Mouse (Mus musculus): Measurements from ENCODE around the gene Nt5c. TPM values are rescaled to one million over a fixed set of nuclear protein-coding genes. Genes with fewer than 3 reads are reported as not detected.

Gene Nt5c
- polyA plus RNA-seq, 1 experiment from 2014 or later = 69.0 TPM

GRCm38 (mm10) chr11:115519581-115519980 lies 27.9 kb upstream of the Nt5c start:
- H3K9me3 ChIP-seq (replicated peaks) = no peaks in the 10 kb centered on the region
- ATAC-seq = no peak
- WGBS (ENCODE audit: insufficient replicate concordance) = 68% methylated on average over 3 of the region's 3 CpGs
- H3K36me3 ChIP-seq = peaks cover 25% of the 10 kb centered on the region
- H3K4me2 ChIP-seq = no peak overlapping the region
- H3K27me3 ChIP-seq (replicated peaks) = no peaks in the 10 kb centered on the region
- H3K27ac ChIP-seq = no peak overlapping the region
- no peak overlapping the region for H3K9ac ChIP-seq
- H3K4me3 ChIP-seq = no peak overlapping the region
- H3K4me1 ChIP-seq = peaks cover 6% of the 10 kb centered on the region

- H3K27ac ChIP-seq = no peak overlapping the region
- H3K9me3 ChIP-seq (replicated peaks) = no peaks in the 10 kb centered on the region
- ATAC-seq = no peak
- peaks cover 16% of the 10 kb centered on the region for H3K36me3 ChIP-seq
- H3K4me1 ChIP-seq = peaks cover 8% of the 10 kb centered on the region
- no peak overlapping the region for H3K4me2 ChIP-seq
- H3K4me3 ChIP-seq = no peak overlapping the region
- H3K27me3 ChIP-seq (replicated peaks) = no peaks in the 10 kb centered on the region
- no peak overlapping the region for H3K9ac ChIP-seq
- 72% methylated on average over 9 of the region's 9 CpGs for WGBS (ENCODE audit: insufficient replicate concordance)
Observed at GRCm38 (mm10) chr11:115518693-115519092, 27.0 kb upstream of the Nt5c start.

GRCm38 (mm10) chr11:115516942-115517341 lies 25.3 kb upstream of the Nt5c start:
- Histone ChIP-seq H3K9me3 (replicated peaks) (no peaks in the 10 kb centered on the region), H3K9ac (no peak overlapping the region), H3K4me2 (no peak overlapping the region), H3K27me3 (replicated peaks) (no peaks in the 10 kb centered on the region), H3K4me3 (no peak overlapping the region), H3K4me1 (peaks cover 23% of the 10 kb centered on the region), H3K27ac (no peak overlapping the region), H3K36me3 (peaks cover 4% of the 10 kb centered on the region)
- 70% methylated on average over 5 of the region's 5 CpGs for WGBS (ENCODE audit: insufficient replicate concordance)
- ATAC-seq = no peak

GRCm38 (mm10) chr11:115515021-115515420 lies 23.4 kb upstream of the Nt5c start:
- no peak for ATAC-seq
- H3K4me1 ChIP-seq = peaks cover 42% of the 10 kb centered on the region
- 68% methylated on average over 6 of the region's 6 CpGs for WGBS (ENCODE audit: insufficient replicate concordance)
- no peaks in the 10 kb centered on the region for H3K9me3 ChIP-seq (replicated peaks)
- 0 out of 2 replicates have a peak overlapping the region, but pooled peaks have one; percentile 5 for H3K9ac ChIP-seq
- no peaks in the 10 kb centered on the region for H3K36me3 ChIP-seq
- H3K4me3 ChIP-seq = no peak overlapping the region
- H3K27ac ChIP-seq = no peak overlapping the region
- peak overlapping the region; percentile 91 for H3K4me2 ChIP-seq
- H3K27me3 ChIP-seq (replicated peaks) = no peaks in the 10 kb centered on the region

GRCm38 (mm10) chr11:115514238-115514663 lies 22.6 kb upstream of the Nt5c start, which contains the start of gene Jpt1:
Jpt1 (minus strand) TSS chr11:115514387.
- Histone ChIP-seq H3K36me3 (no peaks in the 10 kb centered on the region), H3K4me1 (peaks cover 50% of the 10 kb centered on the region), H3K4me2 (peak within 1 kb of the TSS; percentile 91), H3K4me3 (peak within 1 kb of the TSS; percentile 88), H3K27ac (peak within 1 kb of the TSS; percentile 93), H3K27me3 (replicated peaks) (no peaks in the 10 kb centered on the region), H3K9me3 (replicated peaks) (no peaks in the 10 kb centered on the region), H3K9ac (peak within 1 kb of the TSS; percentile 94)
- under 1% methylated on average over 24 of the region's 24 CpGs for WGBS (ENCODE audit: insufficient replicate concordance)
- ATAC-seq = peak; percentile 85

- Histone ChIP-seq H3K9me3 (replicated peaks) (no peaks in the 10 kb centered on the region), H3K4me1 (peaks cover 56% of the 10 kb centered on the region), H3K27ac (peak overlapping the region; percentile 93), H3K4me2 (peak overlapping the region; percentile 91), H3K9ac (peak overlapping the region; percentile 94), H3K4me3 (peak overlapping the region; percentile 88), H3K27me3 (replicated peaks) (no peaks in the 10 kb centered on the region), H3K36me3 (peaks cover 4% of the 10 kb centered on the region)
- ATAC-seq = peak; percentile 63
- under 1% methylated on average over 57 of the region's 57 CpGs for WGBS (ENCODE audit: insufficient replicate concordance)
Observed at GRCm38 (mm10) chr11:115513271-115514237, 21.9 kb upstream of the Nt5c start.

GRCm38 (mm10) chr11:115512407-115513183 lies 20.9 kb upstream of the Nt5c start:
- no peak for ATAC-seq
- H3K36me3 ChIP-seq = peaks cover 11% of the 10 kb centered on the region
- no peaks in the 10 kb centered on the region for H3K9me3 ChIP-seq (replicated peaks)
- H3K27me3 ChIP-seq (replicated peaks) = no peaks in the 10 kb centered on the region
- H3K4me2 ChIP-seq = peak overlapping the region; percentile 91
- peaks cover 65% of the 10 kb centered on the region for H3K4me1 ChIP-seq
- peak overlapping the region; percentile 88 for H3K4me3 ChIP-seq
- H3K9ac ChIP-seq = peak overlapping the region; percentile 94
- H3K27ac ChIP-seq = peak overlapping the region; percentile 93
- WGBS (ENCODE audit: insufficient replicate concordance) = 28% methylated on average over 8 of the region's 8 CpGs

- Histone ChIP-seq H3K9me3 (replicated peaks) (no peaks in the 10 kb centered on the region), H3K27me3 (replicated peaks) (no peaks in the 10 kb centered on the region), H3K27ac (peak overlapping the region; percentile 93), H3K4me2 (peak overlapping the region; percentile 91), H3K4me1 (peaks cover 71% of the 10 kb centered on the region), H3K9ac (peak overlapping the region; percentile 94), H3K36me3 (peaks cover 11% of the 10 kb centered on the region), H3K4me3 (peak overlapping the region; percentile 88)
- WGBS (ENCODE audit: insufficient replicate concordance) = 46% methylated on average over 3 of the region's 3 CpGs
- no peak for ATAC-seq
Observed at GRCm38 (mm10) chr11:115512004-115512403, 20.3 kb upstream of the Nt5c start.

GRCm38 (mm10) chr11:115511121-115511520 lies 19.5 kb upstream of the Nt5c start:
- 23% methylated on average over 2 of the region's 2 CpGs for WGBS (ENCODE audit: insufficient replicate concordance)
- Histone ChIP-seq H3K36me3 (peaks cover 11% of the 10 kb centered on the region), H3K4me3 (peak overlapping the region; percentile 88), H3K4me1 (peaks cover 80% of the 10 kb centered on the region), H3K9ac (peak overlapping the region; percentile 94), H3K4me2 (peak overlapping the region; percentile 91), H3K27ac (peak overlapping the region; percentile 93), H3K9me3 (replicated peaks) (no peaks in the 10 kb centered on the region), H3K27me3 (replicated peaks) (no peaks in the 10 kb centered on the region)
- peak; percentile 72 for ATAC-seq

- H3K36me3 ChIP-seq = peaks cover 11% of the 10 kb centered on the region
- ATAC-seq = no peak
- H3K4me3 ChIP-seq = peak overlapping the region; percentile 88
- no peaks in the 10 kb centered on the region for H3K9me3 ChIP-seq (replicated peaks)
- H3K9ac ChIP-seq = peak overlapping the region; percentile 76
- WGBS (ENCODE audit: insufficient replicate concordance) = 21% methylated on average over 5 of the region's 5 CpGs
- H3K27me3 ChIP-seq (replicated peaks) = no peaks in the 10 kb centered on the region
- H3K4me2 ChIP-seq = peak overlapping the region; percentile 91
- peaks cover 86% of the 10 kb centered on the region for H3K4me1 ChIP-seq
- peak overlapping the region; percentile 93 for H3K27ac ChIP-seq
Observed at GRCm38 (mm10) chr11:115510507-115510888, 18.8 kb upstream of the Nt5c start.

GRCm38 (mm10) chr11:115509773-115510506 lies 18.3 kb upstream of the Nt5c start:
- Histone ChIP-seq H3K36me3 (peaks cover 17% of the 10 kb centered on the region), H3K4me1 (peaks cover 88% of the 10 kb centered on the region), H3K9ac (peak overlapping the region; percentile 76), H3K4me2 (peak overlapping the region; percentile 91), H3K27ac (peak overlapping the region; percentile 93), H3K27me3 (replicated peaks) (no peaks in the 10 kb centered on the region), H3K4me3 (peak overlapping the region; percentile 88), H3K9me3 (replicated peaks) (no peaks in the 10 kb centered on the region)
- peak; percentile 53 for ATAC-seq
- WGBS (ENCODE audit: insufficient replicate concordance) = 22% methylated on average over 6 of the region's 6 CpGs
